Mouse (Mus musculus) forebrain, embryonic 16.5 days (tissue): ENCODE data around the gene Aoc2. TPM values are rescaled to one million over a fixed set of nuclear protein-coding genes. Genes with fewer than 3 reads are reported as not detected.

Experiments used
- ATAC-seq: fragments of 200-750 bp; cut with Nextera tagmentation; 2 replicates; pipeline ENCODE4 v1.8.0; 2017; ENCODE audit warnings: mild to moderate bottlenecking, moderate library complexity
- H3K27ac ChIP-seq: fragments of 300-500 bp; sonication (generic); 2 replicates; pipeline ENCODE4 v1.5.1; 2014; ENCODE audit warnings: low read length, control low read depth
- H3K27me3 ChIP-seq: fragments of 300-500 bp; sonication (generic); replicated peaks from 2 replicates; pipeline ENCODE4 v1.6.1; 2014; ENCODE audit warnings: low read length; ENCODE audit not compliant: control insufficient read depth, insufficient read depth
- H3K36me3 ChIP-seq: fragments of 300-500 bp; sonication (generic); 2 replicates; pipeline ENCODE4 v1.6.1; 2014; ENCODE audit not compliant: control insufficient read depth, insufficient read depth
- H3K4me1 ChIP-seq: fragments of 300-500 bp; sonication (generic); replicated peaks from 2 replicates; pipeline ENCODE4 v1.6.1; 2014; ENCODE audit warnings: low read length; ENCODE audit not compliant: control insufficient read depth, insufficient read depth
- H3K4me2 ChIP-seq: fragments of 300-500 bp; sonication (generic); 2 replicates; pipeline ENCODE4 v1.6.1; 2014; ENCODE audit warnings: mild to moderate bottlenecking, low read length, control low read depth
- H3K4me3 ChIP-seq: fragments of 300-500 bp; sonication (generic); replicated peaks from 2 replicates; pipeline ENCODE4 v1.5.1; 2014; ENCODE audit warnings: mild to moderate bottlenecking, low read length, control low read depth
- H3K9ac ChIP-seq: fragments of 300-500 bp; sonication (generic); replicated peaks from 2 replicates; pipeline ENCODE4 v1.6.1; 2014; ENCODE audit warnings: low read depth, low read length, control low read depth
- H3K9me3 ChIP-seq: fragments of 300-500 bp; sonication (generic); 2 replicates; pipeline ENCODE4 v1.6.1; 2016; ENCODE audit warnings: low read length; ENCODE audit not compliant: control insufficient read depth
- WGBS: fragments of 180-500 bp; shearing (Covaris S2); extraction: QIAGEN DNeasy Blood & Tissue Kit; methylation state at CpG from one replicate; pipeline ENCODE4 v1.1.7; 2014; 5-methylcytosine and 5-hydroxymethylcytosine counted together
- polyA plus RNA-seq: library from polyadenylated mRNA; unstranded; fragments of >200 nt; fragmentation: Nextera tagmentation; extraction: Ambion mirVana; gene quantifications from 2 replicates; pipeline ENCODE4 v1.2.1, GENCODE M21; 2015

Aoc2 gene
- polyA plus RNA-seq, 1 experiment from 2014 or later, result 3.2 TPM

DNA sequence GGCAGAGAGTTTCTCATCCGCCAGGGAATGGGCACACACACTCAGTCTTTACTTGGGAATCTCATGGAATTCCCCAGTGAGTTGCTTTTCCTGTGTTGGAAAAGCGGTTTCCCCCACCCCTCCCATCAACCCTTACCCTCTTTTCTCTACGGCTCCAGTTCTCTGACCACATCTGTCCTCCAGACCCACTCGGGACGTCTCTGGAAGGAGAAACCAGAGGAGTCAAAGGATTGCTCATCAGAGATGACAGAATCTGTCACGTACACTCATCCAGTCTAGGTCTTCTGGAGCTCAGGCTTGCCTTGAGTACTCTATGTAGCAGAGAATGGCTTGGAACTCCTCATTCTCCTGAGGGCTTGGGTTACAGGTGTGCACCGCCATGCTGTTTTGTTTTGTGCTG, 23.9 kb downstream of the Aoc2 start:
- H3K4me1 ChIP-seq, result no peaks in the 10 kb centered on the region
- WGBS, result 83% methylated on average over 7 of the region's 7 CpGs
- 0 out of 2 replicates have a peak, but pooled peaks cover 3% of the 10 kb centered on the region for H3K9me3 ChIP-seq
- no peak overlapping the region for H3K4me3 ChIP-seq
- no peaks in the 10 kb centered on the region for H3K27me3 ChIP-seq
- no peaks in the 10 kb centered on the region for H3K36me3 ChIP-seq
- no peak overlapping the region for H3K4me2 ChIP-seq
- ATAC-seq, result no peak
- no peak overlapping the region for H3K9ac ChIP-seq
- H3K27ac ChIP-seq, result no peak overlapping the region

DNA sequence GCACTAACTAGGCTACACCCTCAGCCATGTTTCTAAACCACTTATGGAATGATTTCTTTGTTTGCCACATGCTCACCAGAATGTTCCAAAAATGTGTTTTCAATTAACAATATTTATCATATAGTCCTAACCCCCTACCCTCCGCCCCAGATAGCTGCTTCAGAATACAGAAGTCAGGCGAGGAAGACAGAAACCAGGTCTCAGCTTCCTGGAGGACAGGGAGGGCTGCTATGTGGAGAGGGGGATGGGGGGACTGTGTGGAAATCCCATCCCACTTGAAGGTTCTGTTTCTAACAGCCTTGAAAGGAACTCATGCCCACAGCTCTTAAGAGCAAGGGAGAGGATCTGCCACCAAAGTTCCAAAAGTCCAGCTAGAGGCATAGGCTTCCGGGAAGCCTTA, 24.4 kb downstream of the Aoc2 start:
- no peak for ATAC-seq
- Histone ChIP-seq H3K27ac (no peak overlapping the region), H3K4me2 (no peak overlapping the region), H3K36me3 (no peaks in the 10 kb centered on the region), H3K4me3 (no peak overlapping the region), H3K9ac (no peak overlapping the region), H3K4me1 (no peaks in the 10 kb centered on the region), H3K9me3 (0 out of 2 replicates have a peak, but pooled peaks cover 3% of the 10 kb centered on the region), H3K27me3 (no peaks in the 10 kb centered on the region)
- WGBS, result 92% methylated on average over 3 of the region's 3 CpGs

DNA sequence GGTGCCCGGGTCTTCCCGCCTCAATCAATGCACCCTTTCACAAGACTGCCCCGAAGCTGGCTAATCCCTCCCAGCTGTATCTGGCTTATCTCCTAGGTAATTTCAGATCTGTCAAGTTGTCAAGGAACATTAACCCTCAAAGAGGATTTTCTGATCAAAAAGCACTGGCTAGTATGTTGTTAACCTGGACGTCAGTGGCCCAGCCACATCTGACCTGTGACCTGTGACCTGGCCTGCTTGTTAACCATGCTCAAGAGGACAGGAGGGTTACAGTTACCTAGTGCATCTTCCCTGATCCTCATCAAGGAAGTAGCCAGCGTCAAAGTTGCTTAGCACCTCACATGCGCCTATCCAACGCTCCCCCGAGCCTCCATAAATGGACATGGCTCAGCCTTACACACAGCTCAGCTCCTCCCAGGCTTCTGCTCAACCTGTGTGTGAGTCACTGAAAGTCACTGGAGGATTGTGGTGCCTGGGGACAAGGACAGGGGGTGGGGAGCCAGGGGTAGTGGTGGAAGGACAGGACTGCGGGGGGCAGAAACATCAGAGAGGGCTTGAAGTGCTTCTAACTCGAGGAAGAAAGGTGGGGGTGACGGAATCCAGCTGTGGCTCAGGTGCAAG, 26.3 kb downstream of the Aoc2 start:
- no peak overlapping the region for H3K4me3 ChIP-seq
- H3K4me1 ChIP-seq, result no peaks in the 10 kb centered on the region
- no peak overlapping the region for H3K4me2 ChIP-seq
- no peak for ATAC-seq
- H3K27me3 ChIP-seq, result no peaks in the 10 kb centered on the region
- no peak overlapping the region for H3K27ac ChIP-seq
- H3K9ac ChIP-seq, result no peak overlapping the region
- H3K36me3 ChIP-seq, result no peaks in the 10 kb centered on the region
- WGBS, result 63% methylated on average over 11 of the region's 11 CpGs
- 0 out of 2 replicates have a peak, but pooled peaks cover 3% of the 10 kb centered on the region for H3K9me3 ChIP-seq

DNA sequence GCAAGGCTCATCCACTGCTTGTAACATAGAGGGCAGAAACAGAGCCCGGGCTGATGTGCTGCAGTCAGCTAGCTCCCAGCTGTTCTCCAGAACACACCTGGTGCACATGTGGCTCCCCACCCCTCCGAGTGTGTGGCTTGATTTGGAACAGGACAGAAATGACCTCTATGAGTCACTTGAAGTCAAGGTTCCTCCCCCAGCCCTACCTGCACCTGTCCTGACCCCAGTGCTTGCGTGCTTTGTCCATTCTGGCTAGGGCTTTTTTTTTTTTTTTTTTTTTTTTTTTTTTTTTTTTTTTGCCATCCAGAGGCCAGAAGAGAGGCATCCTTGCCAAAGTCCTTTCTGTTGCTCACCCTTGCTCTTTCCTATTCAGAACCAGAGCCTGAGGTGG, 26.9 kb downstream of the Aoc2 start:
- Histone ChIP-seq H3K9me3 (0 out of 2 replicates have a peak, but pooled peaks cover 3% of the 10 kb centered on the region), H3K4me3 (no peak overlapping the region), H3K27me3 (no peaks in the 10 kb centered on the region), H3K36me3 (no peaks in the 10 kb centered on the region), H3K4me2 (no peak overlapping the region), H3K27ac (no peak overlapping the region), H3K9ac (no peak overlapping the region), H3K4me1 (no peaks in the 10 kb centered on the region)
- WGBS, result 82% methylated on average over 3 of the region's 3 CpGs
- ATAC-seq, result no peak

DNA sequence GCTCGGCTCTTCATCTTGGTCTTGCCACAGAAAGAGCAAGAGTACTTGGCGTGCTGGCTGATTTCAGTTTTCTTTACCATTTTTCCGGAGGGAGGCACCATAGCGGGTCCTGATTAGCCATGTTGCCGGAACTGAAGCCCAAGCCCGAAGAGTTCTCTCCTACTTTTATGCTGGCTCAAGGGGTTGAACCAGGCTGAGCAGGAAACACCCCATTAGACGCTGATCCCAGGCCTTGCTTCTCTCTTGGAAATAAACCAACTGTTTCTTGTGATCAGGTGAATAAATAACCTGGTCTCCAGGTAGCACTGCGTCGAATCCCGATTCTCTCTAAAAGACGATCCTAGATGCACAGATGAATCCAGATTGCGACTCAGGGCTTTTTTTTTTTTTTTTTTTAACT, 28.6 kb downstream of the Aoc2 start:
- no peaks in the 10 kb centered on the region for H3K27me3 ChIP-seq
- H3K4me3 ChIP-seq, result no peak overlapping the region
- 92% methylated on average over 12 of the region's 12 CpGs for WGBS
- no peaks in the 10 kb centered on the region for H3K4me1 ChIP-seq
- no peak overlapping the region for H3K9ac ChIP-seq
- no peak for ATAC-seq
- 0 out of 2 replicates have a peak, but pooled peaks cover 3% of the 10 kb centered on the region for H3K9me3 ChIP-seq
- no peak overlapping the region for H3K4me2 ChIP-seq
- no peaks in the 10 kb centered on the region for H3K36me3 ChIP-seq
- H3K27ac ChIP-seq, result no peak overlapping the region

DNA sequence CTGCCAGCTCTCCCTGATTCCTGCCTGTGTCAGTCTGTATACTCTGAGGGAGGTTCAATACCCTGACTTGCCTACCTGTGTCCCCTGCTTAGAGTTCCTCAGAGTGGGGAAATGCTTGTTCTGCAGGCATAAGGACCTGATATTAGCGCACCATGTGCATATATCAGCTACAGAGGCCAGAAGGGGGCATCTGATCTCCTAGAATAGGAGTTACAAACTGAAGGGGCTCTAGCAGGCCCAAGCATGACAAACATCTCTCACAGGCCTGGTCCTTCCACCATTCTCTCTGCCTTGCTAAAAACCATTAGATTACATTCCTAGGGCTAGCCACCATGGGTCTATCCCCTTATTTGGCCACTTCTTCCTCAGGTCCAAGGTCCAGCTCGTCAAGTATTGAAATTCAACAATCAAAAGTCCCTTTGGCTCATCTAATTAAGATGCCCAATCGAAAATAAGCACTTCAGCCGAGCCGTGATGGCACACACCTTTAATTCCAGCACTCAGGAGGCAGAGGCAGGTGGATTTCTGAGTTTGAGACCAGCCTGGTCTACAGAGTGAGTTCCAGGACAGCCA, 29.7 kb downstream of the Aoc2 start:
- no peak for ATAC-seq
- H3K4me1 ChIP-seq, result no peaks in the 10 kb centered on the region
- 0 out of 2 replicates have a peak, but pooled peaks cover 3% of the 10 kb centered on the region for H3K9me3 ChIP-seq
- H3K27ac ChIP-seq, result no peak overlapping the region
- H3K36me3 ChIP-seq, result no peaks in the 10 kb centered on the region
- H3K4me2 ChIP-seq, result no peak overlapping the region
- H3K27me3 ChIP-seq, result no peaks in the 10 kb centered on the region
- WGBS, result 81% methylated on average over 5 of the region's 5 CpGs
- no peak overlapping the region for H3K4me3 ChIP-seq
- no peak overlapping the region for H3K9ac ChIP-seq

DNA sequence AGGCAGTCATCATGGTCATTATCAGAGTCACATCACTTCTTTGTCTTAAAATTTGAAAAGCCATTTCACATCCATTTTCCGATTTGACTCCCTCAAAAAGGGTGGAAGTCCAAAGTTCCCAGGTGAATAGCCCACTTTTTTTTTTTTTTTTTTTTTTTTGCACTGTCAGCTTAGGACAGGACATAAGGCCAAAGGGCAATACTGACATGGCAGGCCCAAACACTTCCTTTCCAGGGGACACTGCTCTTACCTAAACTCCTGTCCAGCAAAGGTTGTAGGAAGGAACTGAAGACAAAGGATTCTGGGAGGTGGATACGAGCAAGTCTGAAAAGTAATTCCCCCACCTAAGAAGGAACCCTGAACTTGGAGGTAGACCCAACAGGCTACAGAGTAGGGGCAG, 31.1 kb downstream of the Aoc2 start:
- Histone ChIP-seq H3K27me3 (no peaks in the 10 kb centered on the region), H3K9me3 (no peaks in the 10 kb centered on the region), H3K4me1 (no peaks in the 10 kb centered on the region), H3K4me2 (no peak overlapping the region), H3K4me3 (no peak overlapping the region), H3K27ac (no peak overlapping the region), H3K9ac (no peak overlapping the region), H3K36me3 (no peaks in the 10 kb centered on the region)
- 83% methylated on average over 2 of the region's 2 CpGs for WGBS
- ATAC-seq, result no peak

DNA sequence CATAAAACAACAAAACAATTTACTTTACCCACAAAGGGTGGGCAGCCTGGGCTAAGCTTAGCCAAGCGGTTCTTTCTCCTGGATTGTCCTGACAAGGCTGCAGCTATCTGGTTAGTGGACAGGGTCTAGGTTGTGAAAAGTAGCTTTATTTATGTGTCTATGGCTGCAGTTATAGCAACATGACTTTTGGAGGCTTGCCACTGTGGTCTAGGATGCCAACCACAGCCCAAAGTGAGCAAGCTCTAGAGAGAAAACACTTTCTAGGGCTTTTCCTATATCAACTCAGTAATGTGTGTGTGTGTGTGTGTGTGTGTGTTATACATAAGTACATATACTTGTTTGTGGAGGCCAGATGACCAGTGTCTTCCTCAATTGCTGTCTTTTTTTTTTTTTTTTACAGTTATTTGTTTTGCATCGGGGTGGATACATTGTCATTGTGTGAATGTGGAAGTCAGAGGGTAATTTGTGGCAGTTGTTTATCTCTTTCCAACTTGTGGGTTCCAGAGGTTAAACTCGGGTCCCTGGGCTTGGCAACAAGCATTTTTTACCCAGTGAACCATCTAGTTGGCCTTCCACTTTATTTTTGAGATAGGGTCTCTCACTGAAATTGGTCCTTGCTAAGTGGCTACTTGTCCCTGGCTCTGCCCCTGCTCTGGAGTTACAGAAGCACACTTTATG, 32.8 kb downstream of the Aoc2 start:
- Histone ChIP-seq H3K9ac (no peak overlapping the region), H3K4me1 (no peaks in the 10 kb centered on the region), H3K36me3 (no peaks in the 10 kb centered on the region), H3K4me3 (no peak overlapping the region), H3K9me3 (no peaks in the 10 kb centered on the region), H3K27me3 (no peaks in the 10 kb centered on the region), H3K27ac (no peak overlapping the region), H3K4me2 (no peak overlapping the region)
- ATAC-seq, result no peak
- WGBS, result 82% methylated on average over 3 of the region's 3 CpGs

DNA sequence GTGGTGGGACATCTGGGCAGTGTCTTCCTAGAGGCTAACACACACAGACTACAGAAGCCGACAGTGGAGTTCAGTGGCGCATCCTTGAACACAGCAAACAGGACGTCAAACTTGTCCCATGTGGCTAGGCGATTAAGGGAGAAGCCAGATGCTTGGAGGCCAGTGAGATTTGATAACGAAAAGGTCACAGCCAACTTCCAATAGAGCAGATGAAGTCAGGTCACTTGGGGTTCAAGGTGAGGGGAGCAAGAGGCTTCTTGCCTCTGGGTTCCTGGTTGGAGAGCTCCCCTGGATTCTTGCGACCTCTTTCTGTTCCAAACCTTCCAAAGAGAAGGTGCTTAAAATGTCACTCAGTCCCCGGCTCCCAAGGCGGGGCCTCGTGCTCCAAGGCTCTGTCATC, 34.9 kb downstream of the Aoc2 start:
- Histone ChIP-seq H3K36me3 (no peaks in the 10 kb centered on the region), H3K27me3 (no peaks in the 10 kb centered on the region), H3K27ac (no peak overlapping the region), H3K4me2 (no peak overlapping the region), H3K4me3 (no peak overlapping the region), H3K9ac (no peak overlapping the region), H3K9me3 (no peaks in the 10 kb centered on the region), H3K4me1 (no peaks in the 10 kb centered on the region)
- ATAC-seq, result no peak
- 82% methylated on average over 9 of the region's 9 CpGs for WGBS
